Mouse (Mus musculus) T-helper 17 cell (primary cell): ENCODE measurements at regions not wholly inside any gene's neighbourhood (a gene's known extent, or its start where the extent isn't known, plus 50 kb on each side); places are given as distances from the start of the nearest gene placed in this dataset.

ENCODE experiments used
- in situ Hi-C, 2 experiments: fragments of 300-600 bp; cut with MboI, MseI; formaldehyde crosslinking; loops; 1 replicate in 1 of 2; 2 replicates in 1 of 2; pipeline ENCODE4 v1.15.1; 2025; ENCODE audit warnings: high pct_unique_total_duplicates in 2 of 2

GRCm38 (mm10) chr2:116978809-116979208 is 100.3 kb downstream of the Tmco5 start:
- in situ Hi-C loops = loop anchor here in 1 of 2 experiments (5.0 kb wide), 2 partner anchors 38 to 138 kb away; no protein-coding TSS in a partner anchor

GRCm38 (mm10) chr2:116979561-116980391 is 101.3 kb downstream of the Tmco5 start:
- in situ Hi-C loops = loop anchor here in 1 of 2 experiments (5.0 kb wide), 2 partner anchors 38 to 138 kb away; no protein-coding TSS in a partner anchor

- in situ Hi-C loops = no loop called here
Observed at GRCm38 (mm10) chr2:116980692-116981091, 102.2 kb downstream of the Tmco5 start.

- in situ Hi-C loops = no loop called here
Observed at GRCm38 (mm10) chr2:116983351-116983750, 104.9 kb downstream of the Tmco5 start.

GRCm38 (mm10) chr2:116983821-116984351 is 105.4 kb downstream of the Tmco5 start:
- in situ Hi-C loops = no loop called here

- in situ Hi-C loops = no loop called here
Observed at GRCm38 (mm10) chr2:116984597-116984996, 106.1 kb downstream of the Tmco5 start.

- in situ Hi-C loops = no loop called here
Observed at GRCm38 (mm10) chr2:116985549-116985948, 107.1 kb downstream of the Tmco5 start.

GRCm38 (mm10) chr2:116988953-116989674 is 110.6 kb downstream of the Tmco5 start:
- in situ Hi-C loops = no loop called here

GRCm38 (mm10) chr2:116990106-116990505 is 111.6 kb downstream of the Tmco5 start:
- in situ Hi-C loops = no loop called here

GRCm38 (mm10) chr2:116991561-116992042 is 113.1 kb downstream of the Tmco5 start:
- in situ Hi-C loops = no loop called here

- in situ Hi-C loops = no loop called here
Observed at GRCm38 (mm10) chr2:116993724-116994123, 115.2 kb downstream of the Tmco5 start.

- in situ Hi-C loops = no loop called here
Observed at GRCm38 (mm10) chr2:116996302-116996701, 117.8 kb downstream of the Tmco5 start.

- in situ Hi-C loops = no loop called here
Observed at GRCm38 (mm10) chr2:116998822-116999221, 120.3 kb downstream of the Tmco5 start.

- in situ Hi-C loops = no loop called here
Observed at GRCm38 (mm10) chr2:116999592-116999991, 121.1 kb downstream of the Tmco5 start.

GRCm38 (mm10) chr2:117003976-117004375 is 117.2 kb upstream of the Spred1 start:
- in situ Hi-C loops = no loop called here

- in situ Hi-C loops = no loop called here
Observed at GRCm38 (mm10) chr2:117006846-117007245, 114.3 kb upstream of the Spred1 start.

- in situ Hi-C loops = no loop called here
Observed at GRCm38 (mm10) chr2:117008922-117009321, 112.3 kb upstream of the Spred1 start.

GRCm38 (mm10) chr2:117010001-117010400 is 111.2 kb upstream of the Spred1 start:
- in situ Hi-C loops = no loop called here

- in situ Hi-C loops = no loop called here
Observed at GRCm38 (mm10) chr2:117010942-117011341, 110.2 kb upstream of the Spred1 start.

GRCm38 (mm10) chr2:117017921-117018651 is 103.1 kb upstream of the Spred1 start:
- in situ Hi-C loops = loop anchor here in 1 of 2 experiments (5.0 kb wide), 1 partner anchor 41 kb away; no protein-coding TSS in a partner anchor

- in situ Hi-C loops = loop anchor here in 1 of 2 experiments (5.0 kb wide), 1 partner anchor 42 kb away; no protein-coding TSS in a partner anchor
Observed at GRCm38 (mm10) chr2:117018917-117019538, 102.1 kb upstream of the Spred1 start.
